Mouse (Mus musculus) neural tube, embryonic 13.5 days (tissue): ENCODE data around the gene Gm9040. TPM values are rescaled to one million over a fixed set of nuclear protein-coding genes. Genes with fewer than 3 reads are reported as not detected.
"Not testable (repeated sequence)": the region's sequence is repeated elsewhere in the genome, so short reads cannot be mapped to it uniquely, and the experiment has no call there.

Source experiments
- ATAC-seq: fragments of 200-750 bp; cut with Nextera tagmentation; 2 replicates; pipeline ENCODE4 v1.8.0; 2017; ENCODE audit warnings: low read depth, mild to moderate bottlenecking, moderate TSS enrichment, moderate library complexity
- H3K27ac ChIP-seq: fragments of 300-500 bp; sonication (generic); replicated peaks from 2 replicates; pipeline ENCODE4 v1.5.1; 2015; ENCODE audit warnings: moderate library complexity, mild to moderate bottlenecking, inconsistent platforms
- H3K27me3 ChIP-seq: fragments of 300-500 bp; sonication (generic); 2 replicates; pipeline ENCODE4 v1.6.1; 2015; ENCODE audit warnings: mild to moderate bottlenecking, inconsistent platforms
- H3K36me3 ChIP-seq: fragments of 300-500 bp; sonication (generic); 2 replicates; pipeline ENCODE4 v1.6.1; 2015; ENCODE audit warnings: mild to moderate bottlenecking, inconsistent platforms
- H3K4me1 ChIP-seq: fragments of 300-500 bp; sonication (generic); replicated peaks from 2 replicates; pipeline ENCODE4 v1.6.1; 2015; ENCODE audit warnings: inconsistent platforms
- H3K4me2 ChIP-seq: fragments of 300-500 bp; sonication (generic); 2 replicates; pipeline ENCODE4 v1.6.1; 2015; ENCODE audit warnings: inconsistent platforms, mild to moderate bottlenecking, moderate library complexity
- H3K4me3 ChIP-seq: fragments of 300-500 bp; sonication (generic); 2 replicates; pipeline ENCODE4 v1.5.1; 2015; ENCODE audit warnings: mild to moderate bottlenecking, inconsistent platforms
- H3K9ac ChIP-seq: fragments of 300-500 bp; sonication (generic); 2 replicates; pipeline ENCODE4 v1.6.1; 2015; ENCODE audit warnings: moderate library complexity, mild to moderate bottlenecking, inconsistent platforms
- H3K9me3 ChIP-seq: fragments of 300-500 bp; sonication (generic); 2 replicates; pipeline ENCODE4 v1.6.1; 2016; ENCODE audit warnings: inconsistent platforms
- WGBS: fragments of 180-500 bp; shearing (Covaris S2); methylation state at CpG from one replicate; pipeline ENCODE4 v1.1.7; 2015; 5-methylcytosine and 5-hydroxymethylcytosine counted together
- polyA plus RNA-seq: library from polyadenylated mRNA; unstranded; fragments of >200 nt; fragmentation: Nextera tagmentation; extraction: Ambion mirVana; gene quantifications from 2 replicates; pipeline ENCODE4 v1.2.1, GENCODE M21; 2015

The Gm9040 gene
- not detected in 2 replicates for polyA plus RNA-seq

DNA sequence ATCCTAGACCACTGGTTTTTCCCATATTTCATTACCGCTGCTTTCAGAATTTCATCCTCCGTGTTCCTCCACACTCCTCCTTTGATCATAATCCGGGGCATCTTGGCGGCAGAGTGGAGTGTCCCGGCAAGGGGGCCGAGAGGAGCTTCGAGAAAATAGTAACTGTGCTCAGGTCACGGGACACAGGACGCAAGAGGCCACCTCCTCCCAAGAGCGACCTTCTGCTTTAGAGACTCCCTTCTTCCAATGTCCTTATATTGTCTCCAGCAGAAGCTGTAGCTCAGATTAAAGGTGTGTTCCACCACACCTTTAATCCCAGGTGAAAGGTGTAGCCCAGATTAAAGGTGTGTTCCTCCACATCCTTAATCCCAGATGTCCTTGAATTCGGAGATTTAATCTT, at the start of gene Gm9040:
Gene Gm9040 (minus strand): TSS at position 101 of the 400 bp plus-strand sequence.
- H3K4me2 ChIP-seq, ATAC-seq, H3K27ac ChIP-seq, H3K36me3 ChIP-seq, H3K4me1 ChIP-seq, H3K4me3 ChIP-seq, H3K9me3 ChIP-seq, H3K27me3 ChIP-seq, H3K9ac ChIP-seq: not testable (repeated sequence)
- WGBS: no CpG with 5 or more reads among the region's 11 CpGs

DNA sequence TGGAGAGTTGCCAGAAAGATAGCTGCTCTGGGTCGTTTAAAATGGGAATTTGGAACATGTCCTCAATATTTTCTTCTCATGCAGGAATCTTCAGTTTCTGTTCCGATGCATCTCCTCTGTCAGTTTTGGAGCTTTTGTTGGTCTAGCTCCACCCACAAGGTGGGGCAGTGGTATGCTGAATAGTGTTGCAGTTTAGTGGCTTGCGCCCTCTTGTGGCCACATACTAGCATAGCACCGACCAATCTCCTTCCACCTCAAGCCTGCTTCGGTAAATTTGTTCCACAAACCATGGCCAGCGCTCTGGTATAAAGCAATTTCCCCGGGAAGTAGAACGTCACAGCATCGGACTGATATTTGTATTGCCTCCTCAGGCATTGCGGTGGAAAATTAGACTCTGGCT, 43.7 kb upstream of the Gm9040 start:
- no peak overlapping the region for H3K27ac ChIP-seq
- peak overlapping the region; percentile 60; the same call in 1 of the 2 replicates for H3K9ac ChIP-seq
- WGBS: 8% methylated on average over 10 of the region's 10 CpGs
- H3K4me3 ChIP-seq: 0 out of 2 replicates have a peak overlapping the region, but pooled peaks have one; percentile 15
- H3K36me3 ChIP-seq: no peaks in the 10 kb centered on the region
- H3K27me3 ChIP-seq: no peaks in the 10 kb centered on the region
- peak overlapping the region; percentile 49 for H3K4me2 ChIP-seq
- no peaks in the 10 kb centered on the region for H3K4me1 ChIP-seq
- H3K9me3 ChIP-seq: peaks cover 4% of the 10 kb centered on the region; the same call in 1 of the 2 replicates
- ATAC-seq: peak; percentile 86

DNA sequence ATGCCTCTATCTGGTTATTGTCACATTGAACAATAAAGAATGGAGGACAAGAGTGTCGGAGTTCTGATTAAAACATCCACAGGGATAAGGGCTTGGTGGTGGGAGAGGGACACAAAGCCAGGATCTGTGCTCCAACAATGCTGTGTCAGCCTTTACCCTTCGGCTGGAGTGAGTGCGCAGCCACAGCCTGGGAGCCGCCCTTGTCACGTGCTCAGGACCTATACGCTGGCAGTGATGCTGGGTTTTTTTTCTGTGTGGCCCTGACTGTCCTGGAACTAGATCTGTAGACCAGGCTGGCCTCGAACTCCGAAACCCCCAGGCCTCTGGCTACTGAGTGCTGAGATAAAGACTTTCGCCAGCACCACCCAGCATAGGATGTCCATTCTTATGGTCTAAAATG, 42.7 kb upstream of the Gm9040 start:
- no peak overlapping the region for H3K4me2 ChIP-seq
- H3K9ac ChIP-seq: no peak overlapping the region
- no peak overlapping the region for H3K27ac ChIP-seq
- peaks cover 4% of the 10 kb centered on the region; the same call in 1 of the 2 replicates for H3K9me3 ChIP-seq
- 85% methylated on average over 9 of the region's 9 CpGs for WGBS
- H3K4me3 ChIP-seq: no peak overlapping the region
- no peak for ATAC-seq
- no peaks in the 10 kb centered on the region for H3K36me3 ChIP-seq
- no peaks in the 10 kb centered on the region for H3K27me3 ChIP-seq
- no peaks in the 10 kb centered on the region for H3K4me1 ChIP-seq

- not testable (repeated sequence) for H3K27ac ChIP-seq, H3K4me2 ChIP-seq, ATAC-seq, H3K9ac ChIP-seq, H3K9me3 ChIP-seq, H3K27me3 ChIP-seq, H3K4me3 ChIP-seq, H3K36me3 ChIP-seq, H3K4me1 ChIP-seq
- no CpG with 5 or more reads among the region's 11 CpGs for WGBS
These were observed 27.2 kb upstream of the Gm9040 start, which contains the start of gene Gm9049 for GRCm38 (mm10) chr10:118354005-118354404. Gene Gm9049, minus strand, starts transcription at chr10:118354105.

- H3K4me1 ChIP-seq, H3K36me3 ChIP-seq, H3K27me3 ChIP-seq, H3K9me3 ChIP-seq, ATAC-seq, H3K9ac ChIP-seq, H3K27ac ChIP-seq, H3K4me3 ChIP-seq, H3K4me2 ChIP-seq: not testable (repeated sequence)
- WGBS: 91% methylated on average over 1 of the region's 14 CpGs
These were observed 21.8 kb upstream of the Gm9040 start, which contains the start of gene Gm9048 for GRCm38 (mm10) chr10:118348579-118348978. Gene Gm9048, minus strand, starts transcription at chr10:118348679.

DNA sequence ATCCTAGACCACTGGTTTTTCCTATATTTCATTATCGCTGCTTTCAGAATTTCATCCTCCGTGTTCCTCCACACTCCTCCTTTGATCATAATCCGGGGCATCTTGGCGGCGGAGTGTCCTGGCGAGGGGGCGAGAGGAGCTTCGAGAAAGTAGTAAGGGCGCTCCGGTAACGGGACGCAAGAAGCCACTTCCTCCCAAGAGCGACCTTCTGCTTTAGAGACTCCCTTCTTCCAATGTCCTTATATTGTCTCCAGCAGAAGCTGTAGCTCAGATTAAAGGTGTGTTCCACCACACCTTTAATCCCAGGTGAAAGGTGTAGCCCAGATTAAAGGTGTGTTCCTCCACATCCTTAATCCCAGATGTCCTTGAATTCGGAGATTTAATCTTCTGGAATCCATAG, 16.4 kb upstream of the Gm9040 start, which contains the start of gene Gm9046:
Gene Gm9046 (minus strand): TSS at position 101 of the 400 bp plus-strand sequence.
- WGBS: no CpG with 5 or more reads among the region's 14 CpGs
- not testable (repeated sequence) for H3K27me3 ChIP-seq, H3K9ac ChIP-seq, H3K4me1 ChIP-seq, ATAC-seq, H3K4me3 ChIP-seq, H3K36me3 ChIP-seq, H3K9me3 ChIP-seq, H3K4me2 ChIP-seq, H3K27ac ChIP-seq

DNA sequence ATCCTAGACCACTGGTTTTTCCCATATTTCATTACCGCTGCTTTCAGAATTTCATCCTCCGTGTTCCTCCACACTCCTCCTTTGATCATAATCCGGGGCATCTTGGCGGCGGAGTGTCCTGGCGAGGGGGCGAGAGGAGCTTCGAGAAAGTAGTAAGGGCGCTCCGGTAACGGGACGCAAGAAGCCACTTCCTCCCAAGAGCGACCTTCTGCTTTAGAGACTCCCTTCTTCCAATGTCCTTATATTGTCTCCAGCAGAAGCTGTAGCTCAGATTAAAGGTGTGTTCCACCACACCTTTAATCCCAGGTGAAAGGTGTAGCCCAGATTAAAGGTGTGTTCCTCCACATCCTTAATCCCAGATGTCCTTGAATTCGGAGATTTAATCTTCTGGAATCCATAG, 11.0 kb upstream of the Gm9040 start, which contains the start of gene Gm9045:
Gene Gm9045 (minus strand): TSS at position 101 of the 400 bp plus-strand sequence.
- H3K36me3 ChIP-seq, H3K4me2 ChIP-seq, H3K4me1 ChIP-seq, H3K9me3 ChIP-seq, H3K9ac ChIP-seq, H3K27me3 ChIP-seq, H3K27ac ChIP-seq, ATAC-seq, H3K4me3 ChIP-seq: not testable (repeated sequence)
- no CpG with 5 or more reads among the region's 14 CpGs for WGBS

DNA sequence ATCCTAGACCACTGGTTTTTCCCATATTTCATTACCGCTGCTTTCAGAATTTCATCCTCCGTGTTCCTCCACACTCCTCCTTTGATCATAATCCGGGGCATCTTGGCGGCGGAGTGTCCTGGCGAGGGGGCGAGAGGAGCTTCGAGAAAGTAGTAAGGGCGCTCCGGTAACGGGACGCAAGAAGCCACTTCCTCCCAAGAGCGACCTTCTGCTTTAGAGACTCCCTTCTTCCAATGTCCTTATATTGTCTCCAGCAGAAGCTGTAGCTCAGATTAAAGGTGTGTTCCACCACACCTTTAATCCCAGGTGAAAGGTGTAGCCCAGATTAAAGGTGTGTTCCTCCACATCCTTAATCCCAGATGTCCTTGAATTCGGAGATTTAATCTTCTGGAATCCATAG, 5.5 kb upstream of the Gm9040 start, which contains the start of gene Gm9044:
Gene Gm9044 (minus strand): TSS at position 101 of the 400 bp plus-strand sequence.
- H3K4me1 ChIP-seq, H3K27ac ChIP-seq, H3K4me2 ChIP-seq, H3K9me3 ChIP-seq, H3K36me3 ChIP-seq, H3K27me3 ChIP-seq, H3K4me3 ChIP-seq, H3K9ac ChIP-seq, ATAC-seq: not testable (repeated sequence)
- WGBS: no CpG with 5 or more reads among the region's 14 CpGs

DNA sequence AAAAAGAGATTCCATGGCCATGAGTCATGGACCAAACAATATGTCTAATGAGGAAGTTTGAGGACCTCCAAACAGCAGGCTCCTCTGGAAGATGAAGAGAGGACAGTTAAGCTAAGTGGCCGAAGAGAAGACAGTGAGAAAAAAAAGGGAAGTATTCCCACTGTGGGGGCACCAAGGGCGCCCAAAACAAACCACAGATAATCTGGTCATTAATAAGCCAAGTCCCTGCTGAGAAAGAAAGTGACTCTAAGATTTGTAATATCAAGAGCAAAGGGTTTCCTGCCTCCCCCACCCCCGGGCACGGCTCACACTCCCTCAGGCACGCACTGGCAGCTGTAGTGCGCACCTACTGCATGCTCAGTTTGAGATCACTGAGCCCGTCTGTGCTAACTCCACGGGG, 7.7 kb downstream of the Gm9040 start:
- 83% methylated on average over 8 of the region's 8 CpGs for whole genome bisulfite sequencing
- H3K27me3 ChIP-seq: no peaks in the 10 kb centered on the region
- H3K9ac ChIP-seq: no peak overlapping the region
- H3K4me1 ChIP-seq: no peaks in the 10 kb centered on the region
- H3K4me2 ChIP-seq: no peak overlapping the region
- H3K36me3 ChIP-seq: no peaks in the 10 kb centered on the region
- no peaks in the 10 kb centered on the region for H3K9me3 ChIP-seq
- H3K27ac ChIP-seq: no peak overlapping the region
- ATAC-seq: no peak
- H3K4me3 ChIP-seq: no peak overlapping the region

- not testable (repeated sequence) for H3K4me1 ChIP-seq, H3K4me2 ChIP-seq, H3K27ac ChIP-seq, H3K27me3 ChIP-seq, H3K9ac ChIP-seq, H3K4me3 ChIP-seq, H3K9me3 ChIP-seq, ATAC-seq, H3K36me3 ChIP-seq
- whole genome bisulfite sequencing: 45% methylated on average over 2 of the region's 2 CpGs
These were observed 24.6 kb downstream of the Gm9040 start for GRCm38 (mm10) chr10:118302133-118302532.

- Histone ChIP-seq H3K9ac (no peak within 1 kb of the TSS), H3K4me2 (no peak within 1 kb of the TSS), H3K36me3 (no peaks in the 10 kb centered on the region), H3K4me1 (no peaks in the 10 kb centered on the region), H3K27ac (no peak within 1 kb of the TSS), H3K4me3 (no peak within 1 kb of the TSS), H3K27me3 (no peaks in the 10 kb centered on the region), H3K9me3 (no peaks in the 10 kb centered on the region)
- 93% methylated on average over 6 of the region's 6 CpGs for WGBS
- no peak for ATAC-seq
These were observed 31.8 kb downstream of the Gm9040 start, which contains the start of gene Iltifb for GRCm38 (mm10) chr10:118294938-118295337. Gene Iltifb, minus strand, starts transcription at chr10:118295038.

- H3K9me3 ChIP-seq, H3K27me3 ChIP-seq, H3K4me2 ChIP-seq, H3K36me3 ChIP-seq, ATAC-seq, H3K4me1 ChIP-seq, H3K27ac ChIP-seq, H3K9ac ChIP-seq, H3K4me3 ChIP-seq: not testable (repeated sequence)
- WGBS: 90% methylated on average over 3 of the region's 5 CpGs
These were observed 43.8 kb downstream of the Gm9040 start for GRCm38 (mm10) chr10:118283016-118283415.

GRCm38 (mm10) chr10:118282565-118282964, 44.2 kb downstream of the Gm9040 start:
- ATAC-seq, H3K4me1 ChIP-seq, H3K27me3 ChIP-seq, H3K4me2 ChIP-seq, H3K9ac ChIP-seq, H3K27ac ChIP-seq, H3K36me3 ChIP-seq, H3K9me3 ChIP-seq, H3K4me3 ChIP-seq: not testable (repeated sequence)
- WGBS: 87% methylated on average over 7 of the region's 7 CpGs
